Mouse (Mus musculus) brain, embryonic 14.5 days (tissue): ENCODE results near the gene Fam160a2.

Experiments used
- CTCF ChIP-seq: fragments of 200-500 bp; IDR thresholded peaks from 2 replicates; pipeline ENCODE4 v1.5.1; 2012; ENCODE audit warnings: inconsistent platforms, mild to moderate bottlenecking, moderate library complexity, borderline replicate concordance; ENCODE audit not compliant: insufficient read depth, insufficient read length; ENCODE audit errors: extremely low read depth
- POLR2A ChIP-seq: fragments of 200-500 bp; IDR thresholded peaks from 2 replicates; pipeline ENCODE4 v1.6.1; 2012; ENCODE audit warnings: mild to moderate bottlenecking, inconsistent platforms, borderline replicate concordance; ENCODE audit not compliant: poor library complexity, insufficient read depth, insufficient read length, severe bottlenecking; ENCODE audit errors: extremely low read depth

DNA sequence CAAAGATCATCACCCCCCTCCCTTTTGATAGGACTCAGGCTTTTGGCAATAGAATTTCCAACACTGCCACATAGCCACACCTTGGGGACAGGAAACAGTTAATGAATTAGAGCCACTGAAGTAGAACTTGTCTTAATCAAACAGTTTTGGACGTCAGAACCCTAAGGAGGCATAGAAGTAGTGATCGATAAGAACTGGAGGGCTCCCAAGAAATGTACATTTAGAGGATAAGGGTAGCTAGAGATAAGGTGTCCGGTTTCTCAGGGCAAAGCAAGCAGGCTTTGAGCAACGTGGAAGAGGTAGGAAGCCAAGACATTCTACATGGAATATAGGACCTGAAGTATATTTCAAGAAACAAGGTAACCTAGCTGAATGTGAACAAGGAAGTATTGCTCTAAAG lies 41.6 kb upstream of the Fam160a2 start:
- TF ChIP-seq CTCF (no peak), POLR2A (no peak)
